Mouse (Mus musculus): Measurements from ENCODE around the gene Nr5a1. TPM values are rescaled to one million over a fixed set of nuclear protein-coding genes. Genes with fewer than 3 reads are reported as not detected.

Gene Nr5a1
- total RNA-seq (2015) = not detected in 2 replicates
- total RNA-seq (2017) = not detected in 2 replicates

GRCm38 (mm10) chr2:38714324-38714723, at the start of gene Nr5a1:
Nr5a1 (minus strand) TSS chr2:38714542.
- no peak for ATAC-seq (ENCODE audit: poor library complexity, severe bottlenecking)

DNA sequence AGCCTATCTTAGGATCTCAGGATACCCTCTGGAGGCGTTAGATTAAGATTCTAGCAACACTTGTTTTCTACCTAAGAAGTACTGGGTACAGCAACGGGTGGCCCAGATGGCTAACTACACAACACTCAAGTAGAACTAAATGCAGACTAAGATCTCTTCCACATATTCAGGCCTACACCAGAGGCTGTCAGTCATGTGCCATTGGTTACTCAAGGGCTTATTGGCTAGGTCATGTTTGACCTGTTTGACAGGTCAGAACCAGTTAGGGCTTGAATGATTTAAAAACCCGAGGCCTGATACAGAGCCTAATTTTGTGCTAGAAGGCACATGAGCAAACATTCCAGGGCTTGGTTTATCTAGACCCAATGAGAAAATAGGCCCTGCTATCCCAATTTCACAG, 25.5 kb upstream of the Nr5a1 start:
- no peak for ATAC-seq (ENCODE audit: poor library complexity, severe bottlenecking)

DNA sequence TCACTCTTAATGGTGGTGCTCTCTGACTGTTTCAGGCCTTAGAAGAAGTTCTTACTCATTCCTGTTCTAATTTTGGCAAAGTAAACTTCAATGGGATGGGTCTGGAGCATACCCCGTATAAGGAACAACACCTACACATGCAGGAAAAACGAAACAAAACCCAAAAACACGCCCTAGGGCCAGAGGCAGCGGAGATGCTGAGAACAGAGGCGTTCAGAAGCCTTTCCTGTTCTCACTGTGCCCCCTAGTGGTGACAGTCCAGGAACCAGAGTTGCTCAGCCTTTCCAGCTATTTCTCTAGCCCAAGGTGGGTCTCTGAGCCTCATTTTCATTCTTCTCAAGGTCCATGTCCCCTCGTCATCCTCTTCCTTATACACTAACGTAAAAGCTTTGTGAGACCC, 25.1 kb upstream of the Nr5a1 start:
- ATAC-seq (ENCODE audit: poor library complexity, severe bottlenecking) = peak; percentile 47; the same call in 1 of the 2 replicates

GRCm38 (mm10) chr2:38738601-38739301, 24.4 kb upstream of the Nr5a1 start:
- ATAC-seq (ENCODE audit: poor library complexity, severe bottlenecking) = no peak

GRCm38 (mm10) chr2:38735740-38736139, 21.4 kb upstream of the Nr5a1 start:
- ATAC-seq (ENCODE audit: poor library complexity, severe bottlenecking) = no peak

GRCm38 (mm10) chr2:38734721-38735120, 20.4 kb upstream of the Nr5a1 start:
- no peak for ATAC-seq (ENCODE audit: poor library complexity, severe bottlenecking)

DNA sequence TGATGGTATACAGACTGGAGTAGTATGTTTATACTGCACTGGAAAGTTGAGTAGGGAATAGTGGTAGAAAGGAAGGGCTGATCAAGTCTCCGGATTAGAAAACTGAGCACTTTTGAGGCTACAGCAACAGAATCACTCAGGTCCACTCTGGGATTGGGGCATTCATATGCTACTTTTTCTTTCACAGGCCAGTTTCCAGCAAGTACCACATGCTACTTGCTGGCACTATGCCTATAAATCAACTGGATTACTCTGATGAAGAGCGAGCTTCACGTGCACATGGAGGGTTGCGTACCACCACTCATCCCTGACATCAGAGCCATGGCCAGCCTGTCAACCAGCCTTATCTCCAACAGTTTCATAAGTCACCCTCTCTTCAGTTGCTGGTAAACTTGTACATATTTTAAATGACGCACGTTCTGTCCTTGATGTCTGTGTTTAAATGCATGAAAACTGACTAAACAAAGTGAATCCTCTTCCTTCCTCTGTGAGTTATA, 16.0 kb upstream of the Nr5a1 start:
- ATAC-seq (ENCODE audit: poor library complexity, severe bottlenecking) = no peak

GRCm38 (mm10) chr2:38725427-38725826, 11.1 kb upstream of the Nr5a1 start:
- no peak for ATAC-seq (ENCODE audit: poor library complexity, severe bottlenecking)

DNA sequence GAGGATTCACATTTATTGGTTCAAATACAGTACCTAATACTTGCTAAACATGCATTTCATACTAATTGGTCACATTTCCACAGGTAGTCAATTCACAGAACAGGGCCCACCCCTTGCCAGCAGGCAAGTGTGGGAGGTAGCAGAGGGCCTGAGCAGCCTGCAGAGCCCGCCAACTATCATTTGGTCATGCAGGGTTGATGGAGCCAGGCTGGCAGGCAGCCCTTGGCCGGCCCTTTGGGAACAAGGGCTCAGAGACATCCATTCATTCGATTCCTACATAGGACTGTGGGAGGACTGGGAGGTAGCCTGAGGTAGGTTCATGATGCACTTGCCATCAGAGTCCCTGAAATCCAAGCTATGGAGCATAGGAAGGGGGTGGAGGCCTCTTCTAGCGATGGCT, 9.0 kb upstream of the Nr5a1 start:
- no peak for ATAC-seq (ENCODE audit: poor library complexity, severe bottlenecking)

DNA sequence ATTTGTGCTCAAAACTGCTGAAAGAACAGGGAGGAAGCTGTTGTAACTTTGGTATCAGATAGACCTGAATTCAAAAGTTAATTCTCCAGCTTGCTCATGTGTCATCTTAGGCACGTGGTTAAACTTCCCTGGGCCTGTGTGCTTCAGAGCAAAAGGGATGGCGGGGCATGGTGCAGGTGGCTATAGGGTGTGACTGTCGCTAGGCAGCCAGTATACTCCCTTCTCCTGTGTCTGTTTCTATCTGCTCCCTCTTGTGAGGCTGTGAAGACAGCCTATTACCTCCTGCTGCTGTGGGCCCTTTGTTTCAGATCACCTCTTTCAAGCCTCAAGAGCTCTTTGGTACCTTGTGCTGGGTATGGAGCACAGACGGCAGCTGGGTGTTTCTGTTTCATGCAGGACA, 7.7 kb upstream of the Nr5a1 start:
- no peak for ATAC-seq (ENCODE audit: poor library complexity, severe bottlenecking)

GRCm38 (mm10) chr2:38720661-38721060, 6.3 kb upstream of the Nr5a1 start:
- ATAC-seq (ENCODE audit: poor library complexity, severe bottlenecking) = no peak

DNA sequence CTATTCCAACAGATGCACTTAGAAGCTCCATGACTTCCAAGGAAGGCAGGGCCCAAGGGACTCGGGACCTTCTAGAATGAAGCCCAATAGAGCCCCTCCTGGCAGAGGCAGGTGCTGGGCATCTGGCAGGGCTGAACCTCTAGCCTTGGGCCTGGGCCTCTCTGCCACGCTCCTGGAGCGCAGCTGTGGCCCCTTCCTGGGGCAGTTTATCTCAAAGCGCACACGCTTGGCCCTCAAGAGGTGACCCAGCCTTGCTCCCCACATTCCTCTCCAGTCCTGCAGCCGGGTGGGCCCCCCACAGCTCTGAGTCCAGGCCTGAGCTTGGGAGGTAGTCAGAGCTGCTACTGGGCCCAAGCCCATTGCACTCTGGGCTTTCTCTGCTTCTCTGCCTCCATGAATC, 5.0 kb upstream of the Nr5a1 start:
- no peak for ATAC-seq (ENCODE audit: poor library complexity, severe bottlenecking)

DNA sequence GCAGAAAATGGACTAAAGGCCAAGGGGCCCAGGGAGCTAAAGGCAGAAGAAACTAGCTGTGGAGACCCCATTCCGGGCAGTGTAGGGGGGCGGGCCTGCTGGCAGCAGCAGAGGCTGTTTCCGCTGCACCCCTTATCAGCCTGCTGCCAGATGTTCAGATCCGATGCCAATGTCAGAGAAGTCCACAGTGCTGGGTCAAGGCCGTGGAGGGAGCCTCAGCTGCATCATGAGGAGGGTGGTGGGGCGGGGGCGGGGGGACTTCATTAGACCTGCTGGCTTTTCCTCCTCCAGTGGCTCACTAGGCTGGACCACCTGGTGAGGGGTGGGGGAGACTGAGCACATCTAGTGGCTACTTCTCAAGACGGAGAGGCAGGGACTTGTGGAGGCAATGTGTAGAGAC, 4.3 kb upstream of the Nr5a1 start:
- ATAC-seq (ENCODE audit: poor library complexity, severe bottlenecking) = no peak

DNA sequence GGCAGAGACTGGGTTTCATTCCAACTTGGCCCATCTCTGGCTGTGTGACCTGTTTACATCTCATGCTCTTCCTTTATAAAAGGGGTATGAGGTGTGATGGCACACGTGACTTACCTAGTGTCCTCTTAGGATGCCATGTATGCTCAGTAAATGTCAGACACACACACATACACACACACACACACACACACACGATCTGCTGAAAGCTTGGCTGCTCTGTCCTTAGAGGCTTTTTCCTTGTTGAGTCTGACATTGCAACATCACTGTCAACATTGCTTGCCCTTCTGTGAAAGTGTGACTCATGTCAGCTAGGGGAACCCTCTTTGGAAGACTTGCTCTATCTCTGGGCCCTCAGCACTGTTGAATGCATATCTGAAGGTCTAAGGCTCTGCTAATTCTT, 3.1 kb upstream of the Nr5a1 start:
- ATAC-seq (ENCODE audit: poor library complexity, severe bottlenecking) = no peak

DNA sequence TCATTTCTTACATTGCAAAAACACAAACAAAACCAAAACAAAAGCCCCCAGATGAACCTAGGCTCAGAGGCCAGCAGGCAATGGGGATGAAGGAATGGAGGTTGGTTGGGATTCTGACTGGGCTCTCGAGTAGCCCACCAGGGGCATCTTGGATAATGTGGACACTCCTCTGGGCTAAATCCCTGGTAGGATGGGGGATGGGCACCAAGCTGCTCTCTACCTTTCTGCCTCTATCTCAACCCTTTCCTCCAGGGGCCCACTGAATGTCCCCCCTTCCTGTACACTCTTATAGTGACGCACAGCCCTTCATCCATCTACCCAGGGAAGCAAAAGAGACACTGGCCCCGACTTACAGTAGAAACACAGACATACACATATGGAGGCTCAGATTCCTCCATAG, 746 bp downstream of the Nr5a1 start:
- no peak for ATAC-seq (ENCODE audit: poor library complexity, severe bottlenecking)

DNA sequence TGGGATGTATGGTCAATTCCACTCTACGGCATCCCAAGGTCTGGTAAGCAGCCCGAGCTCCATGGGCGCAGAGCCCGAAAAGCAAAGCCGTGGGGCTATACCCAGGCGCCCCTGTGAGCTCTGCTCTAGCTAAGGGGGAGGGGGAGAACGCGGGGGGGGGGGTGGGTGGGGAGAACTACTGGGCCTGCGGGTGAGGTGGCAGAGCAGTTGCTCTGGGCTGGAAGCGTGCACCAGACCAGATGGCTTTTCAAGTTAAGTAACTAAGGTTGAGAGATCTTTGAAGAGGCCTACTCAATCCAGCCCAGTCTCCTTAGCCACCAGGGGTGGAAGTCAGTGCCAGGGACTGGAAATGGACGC, 1.6 kb downstream of the Nr5a1 start:
- ATAC-seq (ENCODE audit: poor library complexity, severe bottlenecking) = no peak

- ATAC-seq (ENCODE audit: poor library complexity, severe bottlenecking) = no peak
Measured at GRCm38 (mm10) chr2:38712076-38712768, 2.1 kb downstream of the Nr5a1 start.

DNA sequence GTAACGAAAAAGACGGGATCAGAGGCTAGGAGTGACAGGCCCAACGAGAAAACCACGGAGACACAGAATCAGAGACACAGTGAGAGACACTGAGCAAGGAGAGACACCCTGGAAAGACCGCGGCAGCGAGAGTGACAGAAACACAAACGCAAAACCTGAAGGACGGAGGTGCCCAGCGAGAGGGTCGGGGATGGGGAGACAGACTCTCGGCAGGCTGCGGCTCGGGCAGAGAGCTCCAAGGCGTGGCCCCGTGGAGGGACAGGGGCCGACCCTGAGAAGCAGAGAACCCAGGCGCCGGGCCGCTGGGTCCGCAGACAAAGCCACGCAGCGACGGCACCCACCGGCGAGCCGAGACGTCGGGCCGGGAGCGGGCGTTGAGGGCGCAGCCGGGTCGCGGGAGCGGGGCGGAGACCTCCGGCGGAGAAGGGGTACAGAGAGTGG, 2.9 kb downstream of the Nr5a1 start:
- no peak for ATAC-seq (ENCODE audit: poor library complexity, severe bottlenecking)

- ATAC-seq (ENCODE audit: poor library complexity, severe bottlenecking) = no peak
Measured at GRCm38 (mm10) chr2:38710304-38711241, 3.8 kb downstream of the Nr5a1 start.

DNA sequence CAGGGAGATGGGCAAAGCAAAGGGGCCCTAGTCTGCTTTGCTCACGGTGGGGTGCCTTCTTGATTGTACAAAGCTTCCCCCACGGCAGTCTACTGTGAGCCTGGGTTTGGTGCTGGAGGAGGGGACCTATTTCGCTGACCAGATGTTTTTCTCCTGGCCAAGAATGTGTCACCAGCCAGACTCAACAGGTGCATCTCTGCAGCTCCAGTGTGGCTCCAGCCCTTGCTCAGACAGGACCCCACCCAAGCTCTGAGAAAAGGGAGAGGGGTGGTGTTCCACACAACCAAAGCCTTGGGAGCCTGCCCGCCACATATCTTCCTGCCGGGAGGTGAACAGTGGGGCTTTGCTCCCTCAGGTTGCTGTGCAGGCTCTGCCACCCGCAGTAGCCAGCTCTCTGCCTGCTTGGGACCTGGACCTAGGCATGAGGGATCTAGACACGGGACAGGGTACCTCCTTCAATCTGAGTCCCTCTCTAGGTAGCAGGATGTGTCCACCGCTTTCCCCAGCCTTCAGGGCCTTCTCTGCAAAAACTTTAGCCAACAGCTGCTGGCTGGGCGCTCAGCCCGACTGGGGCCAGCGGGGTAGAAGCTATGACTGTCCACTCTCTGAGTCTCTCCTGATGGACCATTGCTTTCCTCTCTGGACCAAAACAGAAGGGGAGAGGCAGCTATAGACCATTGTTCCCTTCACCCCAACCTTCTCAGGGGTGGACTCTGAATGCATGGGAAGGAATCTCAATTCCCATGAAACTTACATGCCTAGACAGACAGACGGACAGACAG, 5.2 kb downstream of the Nr5a1 start:
- no peak for ATAC-seq (ENCODE audit: poor library complexity, severe bottlenecking)

DNA sequence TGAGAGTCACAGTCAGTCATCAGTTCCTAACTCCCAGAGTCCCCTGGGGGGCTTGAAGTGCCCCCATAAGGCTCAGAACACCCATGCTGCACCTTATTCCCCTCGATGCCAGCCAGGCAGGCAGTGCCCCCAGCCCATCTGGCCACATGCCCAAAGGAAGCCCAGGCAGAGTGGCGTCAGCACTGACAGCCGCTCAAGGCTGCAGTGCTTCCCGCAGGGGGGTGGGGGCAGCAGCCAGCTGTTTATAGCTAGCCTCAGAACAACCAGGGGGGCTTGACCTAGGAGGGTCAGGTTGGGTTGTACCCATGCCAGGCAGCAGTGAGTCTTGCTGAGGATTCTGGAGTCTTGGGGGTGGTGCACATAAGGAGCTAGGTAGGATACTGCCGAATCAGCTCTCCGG, 7.7 kb downstream of the Nr5a1 start:
- ATAC-seq (ENCODE audit: poor library complexity, severe bottlenecking) = no peak
